Mouse (Mus musculus): ENCODE results near the gene Ttc39b. TPM values are rescaled to one million over a fixed set of nuclear protein-coding genes. Genes with fewer than 3 reads are reported as not detected.

The Ttc39b gene
- polyA plus RNA-seq (2014; fragmentation: Nextera tagmentation; extraction: Ambion mirVana) = 3.3 and 4.2 TPM in 2 replicates

DNA sequence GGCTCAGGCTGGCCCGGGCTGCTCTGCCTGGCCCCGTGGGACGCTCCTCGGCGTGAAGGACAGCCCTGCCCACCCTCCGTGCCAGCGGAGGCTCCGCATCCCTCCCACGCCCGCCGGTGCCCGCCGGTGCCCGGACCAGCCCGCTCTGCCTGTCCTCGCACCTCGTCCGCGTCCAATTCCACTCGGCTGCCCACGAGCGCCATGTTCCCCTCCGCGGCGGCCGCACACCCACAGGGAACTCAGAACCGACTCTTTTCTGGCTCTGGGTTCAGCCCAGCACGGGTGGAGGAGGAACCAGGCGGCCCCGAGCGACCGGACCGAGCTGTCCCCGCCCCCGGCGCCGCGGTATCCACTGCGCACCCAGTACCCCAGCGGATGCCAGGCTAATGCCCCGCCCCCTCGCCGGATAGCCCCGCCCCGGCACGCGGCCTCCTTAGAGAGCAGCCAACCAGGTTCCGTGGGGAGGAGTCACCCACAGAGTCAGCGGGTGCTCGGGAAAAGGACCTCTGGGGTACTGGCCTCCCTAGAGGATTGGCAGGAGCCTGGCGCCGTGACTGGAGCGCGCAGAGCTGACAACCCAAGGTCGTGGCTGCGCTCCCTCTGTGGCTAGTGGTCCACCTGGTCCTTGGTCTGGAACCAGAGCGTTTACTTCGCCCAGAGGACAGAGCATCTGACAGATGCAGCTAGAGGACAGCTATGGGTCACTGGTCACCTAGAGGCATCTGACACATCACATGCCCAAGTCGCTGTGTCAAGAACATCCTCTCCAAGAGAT, at the start of gene Ttc39b:
TSS of gene Ttc39b (minus strand) at position 346 of the 775 bp plus-strand sequence.
- no peaks in the 10 kb centered on the region for H3K9me3 ChIP-seq (ENCODE audit: low read depth, low read length)
- H3K36me3 ChIP-seq (ENCODE audit: insufficient read depth) = no peaks in the 10 kb centered on the region
- 0 out of 2 replicates have a peak, but pooled peaks have one; percentile 3 for TF ChIP-seq CTCF (IDR thresholded peaks at IDR 0.05; ENCODE audit: low read depth)
- WGBS = 1% methylated on average over 59 of the region's 59 CpGs
- peak within 1 kb of the TSS; percentile 63 for H3K9ac ChIP-seq
- no peaks in the 10 kb centered on the region for H3K27me3 ChIP-seq (ENCODE audit: insufficient read depth, low read length)
- H3K4me3 ChIP-seq (ENCODE audit: low read depth, low read length) = peak within 1 kb of the TSS; percentile 72
- ATAC-seq (ENCODE audit: insufficient read depth) (peak; percentile 98), DNase-seq (peak; percentile 97)
- peak within 1 kb of the TSS; percentile 50; the same call in 1 of the 2 replicates for H3K27ac ChIP-seq (ENCODE audit: low read depth)
- H3K4me1 ChIP-seq (ENCODE audit: insufficient read depth) = no peaks in the 10 kb centered on the region
- peak within 1 kb of the TSS; percentile 98 for H3K4me2 ChIP-seq

DNA sequence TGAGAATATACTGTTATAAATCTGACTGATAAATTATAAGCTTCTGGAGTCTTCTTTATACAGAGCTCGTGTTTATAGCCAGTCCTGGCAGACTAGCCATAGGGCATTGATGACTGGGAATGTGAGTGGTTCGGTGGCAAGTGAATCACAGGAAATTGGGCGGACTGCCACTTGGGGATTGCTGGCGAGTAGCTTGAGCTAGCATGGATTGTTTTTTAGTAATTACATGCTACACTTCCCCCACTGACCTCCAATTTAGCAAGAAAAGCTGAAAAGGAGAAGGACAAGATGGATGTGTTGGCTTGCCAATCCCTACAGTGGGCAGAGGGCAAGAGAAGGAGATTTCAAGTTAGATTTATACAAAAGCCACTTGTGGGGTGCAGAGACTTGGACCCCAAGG, 49.3 kb upstream of the Ttc39b start:
- DNase-seq = no peak
- Histone ChIP-seq H3K9ac (no peak overlapping the region), H3K36me3 (ENCODE audit: insufficient read depth) (no peaks in the 10 kb centered on the region), H3K4me1 (ENCODE audit: insufficient read depth) (no peaks in the 10 kb centered on the region), H3K4me2 (no peak overlapping the region), H3K4me3 (ENCODE audit: low read depth, low read length) (no peak overlapping the region), H3K27me3 (ENCODE audit: insufficient read depth, low read length) (no peaks in the 10 kb centered on the region), H3K9me3 (ENCODE audit: low read depth, low read length) (no peaks in the 10 kb centered on the region), H3K27ac (ENCODE audit: low read depth) (no peak overlapping the region)
- no peak for ATAC-seq (ENCODE audit: insufficient read depth)
- no peak for TF ChIP-seq CTCF (IDR thresholded peaks at IDR 0.05; ENCODE audit: low read depth)
- WGBS = 76% methylated on average over 4 of the region's 4 CpGs

DNA sequence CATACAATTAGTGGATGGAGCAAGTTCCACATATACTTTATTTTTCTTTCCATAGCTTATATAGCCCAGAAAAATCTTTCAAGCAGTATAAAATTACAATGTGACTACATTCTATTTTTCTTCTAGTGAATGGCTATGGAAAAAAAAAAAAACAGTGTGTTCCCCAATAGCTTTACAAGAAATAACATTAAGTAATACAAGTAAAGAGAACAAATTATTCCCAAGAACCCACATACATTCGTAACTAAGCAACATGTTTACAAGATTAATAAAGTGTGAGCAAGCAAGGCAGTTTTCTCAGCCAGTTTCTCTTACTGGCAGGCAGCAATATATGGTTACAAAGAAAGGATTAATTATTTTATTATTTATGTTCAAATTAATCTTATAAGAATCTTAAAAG, 33.7 kb upstream of the Ttc39b start:
- no peaks in the 10 kb centered on the region; the same call in 1 of the 2 replicates for H3K9me3 ChIP-seq (ENCODE audit: low read depth, low read length)
- WGBS = 45% methylated on average over 1 of the region's 1 CpGs

DNA sequence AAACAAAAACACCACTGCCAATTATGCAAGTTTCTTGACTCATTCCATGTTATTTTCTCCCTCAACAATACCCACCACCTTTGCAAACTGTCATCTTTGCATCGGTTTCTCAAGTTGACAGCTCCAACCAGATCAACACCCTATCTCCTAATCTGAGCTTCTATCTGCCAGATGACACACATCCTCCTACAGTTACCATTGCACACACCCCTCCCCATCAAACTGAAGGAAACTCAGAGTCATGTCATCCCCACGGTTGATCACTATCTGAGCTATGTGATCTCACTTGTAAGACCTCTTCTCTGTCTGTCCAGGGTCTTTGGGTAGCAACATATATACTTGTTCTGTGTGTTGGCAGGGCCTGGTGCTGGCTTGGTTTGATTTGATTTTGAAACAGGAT, 30.7 kb upstream of the Ttc39b start:
- no peak for ATAC-seq (ENCODE audit: insufficient read depth)
- 69% methylated on average over 2 of the region's 2 CpGs for WGBS
- DNase-seq = no peak

More for the DNA sequence above, 33.7 kb upstream of the Ttc39b start:
- Histone ChIP-seq H3K4me3 (ENCODE audit: low read depth, low read length) (no peak overlapping the region), H3K4me1 (ENCODE audit: insufficient read depth) (no peaks in the 10 kb centered on the region), H3K4me2 (no peak overlapping the region), H3K9ac (no peak overlapping the region), H3K27me3 (ENCODE audit: insufficient read depth, low read length) (no peaks in the 10 kb centered on the region), H3K36me3 (ENCODE audit: insufficient read depth) (no peaks in the 10 kb centered on the region), H3K27ac (ENCODE audit: low read depth) (no peak overlapping the region)
- TF ChIP-seq CTCF (IDR thresholded peaks at IDR 0.05; ENCODE audit: low read depth) = no peak
- DNase-seq (peak; percentile 37), ATAC-seq (ENCODE audit: insufficient read depth) (no peak)

DNA sequence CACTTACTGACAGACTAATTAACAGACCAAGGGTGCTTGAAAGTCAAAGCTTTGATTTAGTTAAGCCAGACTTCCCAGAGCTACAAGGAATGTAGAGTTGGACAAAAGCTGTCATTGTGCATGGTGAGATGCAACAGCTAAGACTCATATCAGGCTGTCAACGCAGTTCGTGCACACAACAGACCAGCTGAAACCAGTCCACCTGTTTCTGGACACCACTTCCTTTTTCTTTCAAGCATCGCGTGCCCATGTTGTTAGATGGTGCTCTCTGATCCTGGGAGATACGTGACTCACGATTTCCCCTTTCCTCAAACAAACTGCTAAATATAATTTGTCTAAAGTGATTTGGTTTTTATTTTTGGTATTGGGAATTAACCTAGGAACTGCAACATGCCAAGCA, 29.9 kb upstream of the Ttc39b start:
- TF ChIP-seq CTCF (IDR thresholded peaks at IDR 0.05; ENCODE audit: low read depth) = no peak
- ATAC-seq (ENCODE audit: insufficient read depth) = no peak
- 57% methylated on average over 6 of the region's 6 CpGs for WGBS
- Histone ChIP-seq H3K4me2 (no peak overlapping the region), H3K9ac (no peak overlapping the region), H3K4me3 (ENCODE audit: low read depth, low read length) (no peak overlapping the region), H3K27me3 (ENCODE audit: insufficient read depth, low read length) (no peaks in the 10 kb centered on the region), H3K36me3 (ENCODE audit: insufficient read depth) (no peaks in the 10 kb centered on the region), H3K4me1 (ENCODE audit: insufficient read depth) (no peaks in the 10 kb centered on the region), H3K27ac (ENCODE audit: low read depth) (no peak overlapping the region), H3K9me3 (ENCODE audit: low read depth, low read length) (no peaks in the 10 kb centered on the region; the same call in 1 of the 2 replicates)
- no peak for DNase-seq

More for the DNA sequence above, 30.7 kb upstream of the Ttc39b start:
- H3K36me3 ChIP-seq (ENCODE audit: insufficient read depth) = no peaks in the 10 kb centered on the region
- no peaks in the 10 kb centered on the region for H3K4me1 ChIP-seq (ENCODE audit: insufficient read depth)
- no peaks in the 10 kb centered on the region for H3K27me3 ChIP-seq (ENCODE audit: insufficient read depth, low read length)
- no peaks in the 10 kb centered on the region; the same call in 1 of the 2 replicates for H3K9me3 ChIP-seq (ENCODE audit: low read depth, low read length)
- no peak overlapping the region for H3K4me2 ChIP-seq
- H3K9ac ChIP-seq = no peak overlapping the region
- no peak overlapping the region for H3K4me3 ChIP-seq (ENCODE audit: low read depth, low read length)
- TF ChIP-seq CTCF (IDR thresholded peaks at IDR 0.05; ENCODE audit: low read depth) = no peak
- H3K27ac ChIP-seq (ENCODE audit: low read depth) = no peak overlapping the region

DNA sequence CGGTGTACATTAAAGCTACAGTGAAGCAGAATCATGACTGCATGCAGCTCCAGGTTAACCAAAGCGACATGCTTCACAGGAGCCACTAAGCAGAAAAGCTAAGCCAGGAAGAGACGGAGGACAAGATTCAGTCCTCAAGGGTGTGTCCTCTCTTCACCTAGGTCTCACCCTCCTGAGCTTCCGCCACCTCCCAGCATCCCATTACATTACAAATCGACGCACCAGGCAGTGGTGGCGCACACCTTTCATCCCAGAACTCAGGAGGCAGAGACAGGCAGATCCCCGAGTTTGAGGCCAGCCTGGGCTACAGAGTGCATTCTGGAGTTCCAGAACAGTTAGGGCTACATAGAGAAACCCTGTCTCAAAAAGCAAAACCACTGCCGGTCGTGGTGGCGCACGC, 29.2 kb upstream of the Ttc39b start:
- WGBS = 93% methylated on average over 12 of the region's 12 CpGs

DNA sequence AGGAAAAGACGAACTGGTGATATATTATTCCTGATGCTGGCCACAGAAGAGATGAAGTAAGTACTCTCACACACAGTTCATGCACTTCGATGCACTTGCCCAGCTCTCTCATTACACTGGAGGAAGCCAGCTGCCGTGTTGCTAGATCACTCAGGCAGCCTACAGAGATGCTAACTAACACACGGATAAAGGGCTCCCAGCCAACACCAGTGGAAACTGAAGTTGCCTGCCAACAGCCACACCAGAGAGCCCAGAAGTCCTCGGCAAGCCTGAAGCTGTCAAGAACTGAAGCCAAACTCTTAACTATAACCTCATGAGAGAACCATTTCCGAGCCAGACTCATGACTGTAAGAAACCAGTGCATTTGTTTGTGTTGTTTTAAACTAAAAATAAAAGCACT, 26.7 kb upstream of the Ttc39b start:
- no peak overlapping the region for H3K9ac ChIP-seq

More for the DNA sequence above, 29.2 kb upstream of the Ttc39b start:
- ATAC-seq (ENCODE audit: insufficient read depth) (no peak), DNase-seq (no peak)
- Histone ChIP-seq H3K9ac (no peak overlapping the region), H3K4me3 (ENCODE audit: low read depth, low read length) (no peak overlapping the region), H3K27ac (ENCODE audit: low read depth) (no peak overlapping the region), H3K4me1 (ENCODE audit: insufficient read depth) (no peaks in the 10 kb centered on the region), H3K9me3 (ENCODE audit: low read depth, low read length) (no peaks in the 10 kb centered on the region; the same call in 1 of the 2 replicates), H3K4me2 (no peak overlapping the region), H3K27me3 (ENCODE audit: insufficient read depth, low read length) (no peaks in the 10 kb centered on the region), H3K36me3 (ENCODE audit: insufficient read depth) (no peaks in the 10 kb centered on the region)
- TF ChIP-seq CTCF (IDR thresholded peaks at IDR 0.05; ENCODE audit: low read depth) = no peak

More for the DNA sequence above, 26.7 kb upstream of the Ttc39b start:
- 43% methylated on average over 6 of the region's 6 CpGs for WGBS
- peak; percentile 85 for DNase-seq
- peak; percentile 60; the same call in 1 of the 2 replicates for ATAC-seq (ENCODE audit: insufficient read depth)
- no peak overlapping the region for H3K4me3 ChIP-seq (ENCODE audit: low read depth, low read length)
- H3K4me1 ChIP-seq (ENCODE audit: insufficient read depth) = no peaks in the 10 kb centered on the region
- no peaks in the 10 kb centered on the region for H3K9me3 ChIP-seq (ENCODE audit: low read depth, low read length)
- no peaks in the 10 kb centered on the region for H3K36me3 ChIP-seq (ENCODE audit: insufficient read depth)
- no peak overlapping the region for H3K27ac ChIP-seq (ENCODE audit: low read depth)
- no peak overlapping the region for H3K4me2 ChIP-seq
- H3K27me3 ChIP-seq (ENCODE audit: insufficient read depth, low read length) = no peaks in the 10 kb centered on the region
- TF ChIP-seq CTCF (IDR thresholded peaks at IDR 0.05; ENCODE audit: low read depth) = no peak
